Comparison of ENCODE assay signal across 8 mouse cellular contexts in the genomic region with DNA sequence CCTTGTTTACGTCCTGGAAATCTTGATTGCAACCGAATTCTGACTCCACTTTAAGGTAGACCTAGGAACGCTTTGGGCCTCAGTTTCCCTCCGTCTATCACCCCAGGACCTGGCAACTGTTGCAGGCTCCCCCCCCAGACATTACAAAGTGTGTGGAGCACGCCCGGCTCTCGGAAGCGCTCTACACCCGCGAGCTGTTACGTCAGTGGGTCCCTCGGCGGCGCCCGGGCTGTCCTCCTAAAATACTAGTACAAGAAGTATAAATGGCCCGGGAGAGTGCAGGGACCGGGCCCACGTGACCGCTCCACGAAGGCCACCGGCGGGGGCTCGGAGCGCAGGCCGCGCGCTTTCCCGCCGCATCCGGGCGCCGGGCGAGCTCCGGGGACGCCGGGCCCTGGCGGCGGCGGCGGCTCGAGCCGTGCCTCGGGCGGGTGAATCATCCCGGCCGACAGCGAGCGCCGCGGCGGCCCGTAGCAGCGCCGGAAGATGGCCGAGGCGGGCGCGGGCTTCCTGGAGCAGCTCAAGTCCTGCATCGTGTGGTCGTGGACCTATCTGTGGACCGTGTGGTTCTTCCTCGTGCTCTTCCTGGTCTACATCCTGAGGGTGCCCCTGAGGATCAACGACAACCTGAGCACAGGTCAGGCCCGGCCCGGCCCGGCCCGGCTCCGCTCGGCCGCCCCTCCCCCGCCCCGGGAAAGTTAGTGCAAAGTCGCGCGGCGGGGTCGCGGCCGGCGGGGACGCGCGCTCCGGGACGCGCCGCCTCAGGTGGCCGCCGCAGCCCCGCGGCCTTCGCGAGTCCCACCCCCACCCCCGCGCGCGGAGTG. TPM values are rescaled to one million over a fixed set of nuclear protein-coding genes. Genes with fewer than 3 reads are reported as not detected.
A peak's percentile ranks its signal among the peaks of the same experiment; 100 is the strongest.
DNase-seq lines count a peak whose midpoint lies in the region; ATAC-seq and TF ChIP-seq lines count a peak whose summit lies in the region.

No protein-coding gene starts in this region.

- TF ChIP-seq EP300 in lung, postnatal 0 days (IDR thresholded peaks at IDR 0.05) = no peak

- peak overlapping the region; percentile 86 for H3K4me3 ChIP-seq in lung, postnatal 0 days (ENCODE audit: low read depth, low read length)

- H3K9me3 ChIP-seq in lung, postnatal 0 days (ENCODE audit: low read length) = no peaks in the 10 kb centered on the region

- peak overlapping the region; percentile 67 for H3K4me2 ChIP-seq in lung, postnatal 0 days (replicated peaks; ENCODE audit: low read depth, low read length)

- peak; percentile 56 to 58 for ATAC-seq in hematopoietic stem cell, adult 5-6 weeks (replicated peaks in 1 of 2; ENCODE audit: insufficient read depth in 1 of 2, low FRiP score in 2 of 2, low TSS enrichment in 1 of 2, low read depth in 1 of 2, poor library complexity in 2 of 2, severe bottlenecking in 2 of 2)
- peak; percentile 71 for ATAC-seq in lung, postnatal 0 days

- TF ChIP-seq CTCF in lung, postnatal 0 days (IDR thresholded peaks at IDR 0.05) = no peak

- peak overlapping the region; percentile 97 for H3K27ac ChIP-seq in lung, postnatal 0 days (ENCODE audit: low read length)

- H3K4me1 ChIP-seq in lung, postnatal 0 days (ENCODE audit: insufficient read depth, low read depth, low read length) = peaks cover 7% of the 10 kb centered on the region; the same call in 1 of the 2 replicates

- H3K9ac ChIP-seq in lung, postnatal 0 days (replicated peaks; ENCODE audit: low read depth) = peak overlapping the region; percentile 89

- H3K27me3 ChIP-seq in lung, postnatal 0 days (replicated peaks; ENCODE audit: insufficient read depth, low read length) = no peaks in the 10 kb centered on the region

- no peaks in the 10 kb centered on the region for H3K36me3 ChIP-seq in lung, postnatal 0 days (ENCODE audit: insufficient read depth, low read length)

- DNase-seq in MEL-GATA-1-ER (ENCODE audit: extremely low read depth, low read depth) = peak; percentile 41
- DNase-seq in cerebellum, adult 8-10 months = peak; percentile 52
- DNase-seq in forelimb bud, embryonic 11.5 days (ENCODE audit: low read depth, low spot score) = peak; percentile 50
- peak; percentile 45 for DNase-seq in layer of hippocampus, adult 9-11 months
- DNase-seq in lung, postnatal 0 days (ENCODE audit: low spot score) = peak; percentile 80
- peak; percentile 42 for DNase-seq in ovary, postnatal 10 days (ENCODE audit: low spot score)
- DNase-seq in thymus, postnatal 10 days (ENCODE audit: low spot score in 2 of 2) = peak; percentile 36 to 47

- WGBS in lung, postnatal 0 days = under 1% methylated on average over 78 of the region's 97 CpGs

RNA-seq across cellular contexts. Expression of a gene that starts 1.2 kb away (rescaled TPM):
- total RNA-seq in hematopoietic stem cell, adult 5-6 weeks (2017) = 42.1 and 50.5 TPM in 2 replicates
- polyA plus RNA-seq in lung, postnatal 0 days (2015; fragmentation: Nextera tagmentation; extraction: Ambion mirVana) = 23.7 and 24.5 TPM in 2 replicates

RNA-seq across cellular contexts. Expression of a gene that starts 57.9 kb away (rescaled TPM):
- 355 and 398 TPM in 2 replicates for total RNA-seq in hematopoietic stem cell, adult 5-6 weeks (2017)
- 198 and 202 TPM in 2 replicates for polyA plus RNA-seq in lung, postnatal 0 days (2015; fragmentation: Nextera tagmentation; extraction: Ambion mirVana)

Comparison
In these comparisons a context has a peak if more than half of its experiments do, and no peak if none do; other contexts are left out.
1. Peak in every context shown above with its lines: DNase-seq, ATAC-seq, H3K4me3 ChIP-seq and H3K27ac ChIP-seq.